Mouse (Mus musculus): Measurements from ENCODE around the gene Tas2r143. TPM values are rescaled to one million over a fixed set of nuclear protein-coding genes. Genes with fewer than 3 reads are reported as not detected.

Tas2r143 gene
- not detected in 2 replicates for polyA plus RNA-seq (2021; fragmentation: Nextera tagmentation)
- long read RNA-seq, experiment 1, result 0 reads
- long read RNA-seq, experiment 2, result 0 reads

DNA sequence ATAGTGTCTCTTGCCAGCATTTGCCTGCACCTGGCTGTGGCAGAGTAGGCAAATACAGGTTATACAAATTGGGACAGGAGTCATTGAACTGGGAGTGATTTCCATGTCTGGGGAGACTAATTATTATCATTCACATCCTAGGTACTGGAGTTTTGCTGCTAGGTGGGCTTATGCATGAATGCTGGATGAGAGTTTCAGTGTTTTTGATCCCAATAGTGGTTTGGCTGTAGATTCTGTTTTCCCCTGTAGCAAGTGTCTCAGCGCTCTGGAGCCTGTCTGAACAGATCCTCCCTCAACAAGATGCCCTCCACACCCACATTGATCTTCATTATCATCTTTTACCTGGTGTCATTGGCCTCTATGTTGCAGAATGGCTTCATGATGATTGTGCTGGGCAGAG is at the start of gene Tas2r143:
TSS of gene Tas2r143 (plus strand) at position 301 of the 400 bp plus-strand sequence.

DNA sequence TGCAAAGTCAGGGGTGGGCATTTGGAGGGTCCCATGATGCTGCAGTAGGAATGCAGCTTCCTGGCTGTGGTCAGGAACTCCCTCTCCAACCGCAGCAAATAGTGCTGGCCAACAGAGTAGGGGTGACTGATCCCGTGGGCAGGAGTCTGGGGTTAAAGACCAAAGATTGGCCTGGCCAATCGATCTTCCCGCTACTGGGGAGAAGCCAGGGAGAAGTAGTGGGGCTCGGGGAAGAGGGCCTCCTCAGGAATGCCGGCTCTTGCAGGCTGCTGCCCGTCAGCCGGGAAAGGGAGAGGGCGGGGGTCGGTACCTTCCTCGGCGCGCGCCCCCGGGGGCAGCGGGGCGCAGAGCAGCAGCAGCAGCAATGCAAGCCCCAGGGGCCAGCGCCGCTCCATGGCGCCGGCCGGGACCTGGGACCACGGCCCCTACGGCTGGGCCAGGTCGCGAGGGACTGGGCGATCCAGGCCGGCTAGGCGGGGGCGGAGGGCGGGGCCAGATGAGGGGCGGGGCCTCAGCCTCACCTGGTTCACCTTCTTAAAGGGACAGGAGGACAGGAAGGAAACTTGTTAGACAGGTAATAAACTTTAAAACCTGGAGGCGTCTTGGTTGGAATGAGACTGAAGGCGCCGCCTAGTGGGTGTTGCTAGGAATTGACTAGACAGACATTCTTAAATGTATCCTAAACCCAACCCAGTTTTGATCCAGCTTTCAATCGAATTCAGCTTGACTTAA is 27.1 kb upstream of the Tas2r143 start, which contains the start of gene Epha1:
TSS of gene Epha1 (minus strand) at position 453 of the 732 bp plus-strand sequence.

DNA sequence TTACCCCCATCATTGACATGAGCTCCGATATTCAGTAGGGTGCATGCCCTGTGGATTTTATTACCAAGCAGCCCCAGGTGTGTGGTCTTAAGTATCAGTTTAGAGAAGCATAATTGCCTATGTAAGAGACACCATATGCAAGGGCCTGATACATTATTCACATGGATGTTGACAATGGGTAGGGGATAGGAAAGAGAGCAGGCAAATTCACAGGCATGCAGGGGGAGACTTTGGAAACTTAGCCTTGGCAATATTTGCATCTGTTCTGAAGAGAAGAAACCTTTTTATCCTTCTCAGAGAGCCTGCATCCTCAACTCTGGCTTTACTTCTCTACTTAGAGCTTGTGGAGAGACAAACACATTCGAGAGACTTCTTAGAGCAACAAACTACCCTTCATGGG is 5.1 kb downstream of the Tas2r143 start, which contains the start of gene Tas2r135:
TSS of gene Tas2r135 (plus strand) at position 301 of the 400 bp plus-strand sequence.

DNA sequence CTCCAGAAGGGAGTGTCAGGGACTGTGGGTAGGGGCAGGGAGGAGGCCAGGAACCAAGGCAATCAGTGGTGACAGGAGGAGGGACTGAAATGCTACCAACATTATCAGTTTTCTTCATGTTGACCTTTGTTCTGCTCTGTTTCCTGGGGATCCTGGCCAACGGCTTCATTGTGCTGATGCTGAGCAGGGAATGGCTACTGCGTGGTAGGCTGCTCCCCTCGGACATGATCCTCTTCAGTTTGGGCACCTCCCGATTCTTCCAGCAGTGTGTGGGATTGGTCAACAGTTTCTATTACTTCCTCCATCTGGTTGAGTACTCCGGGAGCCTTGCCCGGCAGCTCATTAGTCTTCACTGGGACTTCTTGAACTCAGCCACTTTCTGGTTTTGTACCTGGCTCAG is 34.4 kb downstream of the Tas2r143 start, which contains the start of gene Tas2r126:
TSS of gene Tas2r126 (plus strand) at position 90 of the 400 bp plus-strand sequence.

Other genes starting within 250 kb of the Tas2r143 start
- gene Tas2r144, start 184.9 kb upstream of the Tas2r143 start, polyA plus RNA-seq (2021; fragmentation: Nextera tagmentation), result not detected in 2 replicates
- 43.2 and 47.5 TPM in 2 replicates for gene Gstk1, start 154.3 kb upstream of the Tas2r143 start, polyA plus RNA-seq (2021; fragmentation: Nextera tagmentation)
- gene Tmem139, start 138.3 kb upstream of the Tas2r143 start, polyA plus RNA-seq (2021; fragmentation: Nextera tagmentation), result 0.13 TPM in 1 of 2 replicates, not detected in the other
- 3.2 and 3.9 TPM in 2 replicates for gene Casp2, start 135.3 kb upstream of the Tas2r143 start, polyA plus RNA-seq (2021; fragmentation: Nextera tagmentation)
- 0.21 and 0.36 TPM in 2 replicates for gene Clcn1, start 113.6 kb upstream of the Tas2r143 start, polyA plus RNA-seq (2021; fragmentation: Nextera tagmentation)
- gene Fam131b, start 75.6 kb upstream of the Tas2r143 start, polyA plus RNA-seq (2021; fragmentation: Nextera tagmentation), result 4.0 and 5.2 TPM in 2 replicates
- gene Zyx, start 50.6 kb upstream of the Tas2r143 start, polyA plus RNA-seq (2021; fragmentation: Nextera tagmentation), result 7.9 and 8.7 TPM in 2 replicates
- gene Epha1, start 27.0 kb upstream of the Tas2r143 start, polyA plus RNA-seq (2021; fragmentation: Nextera tagmentation), result 0.04 and 0.05 TPM in 2 replicates
- not detected in 2 replicates for gene Tas2r135, start 5.2 kb downstream of the Tas2r143 start, polyA plus RNA-seq (2021; fragmentation: Nextera tagmentation)
- not detected in 2 replicates for gene Tas2r126, start 34.3 kb downstream of the Tas2r143 start, polyA plus RNA-seq (2021; fragmentation: Nextera tagmentation)
- gene Olfr458, start 65.0 kb downstream of the Tas2r143 start, polyA plus RNA-seq (2021; fragmentation: Nextera tagmentation), result not detected in 2 replicates
- gene Olfr457, start 76.1 kb downstream of the Tas2r143 start, polyA plus RNA-seq (2021; fragmentation: Nextera tagmentation), result not detected in 2 replicates
- gene Olfr456, start 87.0 kb downstream of the Tas2r143 start, polyA plus RNA-seq (2021; fragmentation: Nextera tagmentation), result not detected in 2 replicates
- not detected in 2 replicates for gene Olfr455, start 147.3 kb downstream of the Tas2r143 start, polyA plus RNA-seq (2021; fragmentation: Nextera tagmentation)
- not detected in 2 replicates for gene Tcaf3, start 197.5 kb downstream of the Tas2r143 start, polyA plus RNA-seq (2021; fragmentation: Nextera tagmentation)
- 0.15 and 0.16 TPM in 2 replicates for gene Tcaf2, start 245.0 kb downstream of the Tas2r143 start, polyA plus RNA-seq (2021; fragmentation: Nextera tagmentation)